Mouse (Mus musculus) stomach, postnatal 0 days (tissue): ENCODE results near the gene Calca. TPM values are rescaled to one million over a fixed set of nuclear protein-coding genes. Genes with fewer than 3 reads are reported as not detected.

ENCODE experiments used
- ATAC-seq: fragments of 200-750 bp; cut with Nextera tagmentation; 2 replicates; pipeline ENCODE4 v1.8.0; 2017; ENCODE audit not compliant: low FRiP score, low TSS enrichment
- DNase-seq: peaks from one replicate; pipeline ENCODE4 v3.0.0-alpha.2; 2016; ENCODE audit warnings: low spot score
- H3K27ac ChIP-seq: fragments of 300-500 bp; sonication (generic); replicated peaks from 2 replicates; pipeline ENCODE4 v1.5.1; 2014; ENCODE audit warnings: mild to moderate bottlenecking, control low read depth
- H3K27me3 ChIP-seq: fragments of 300-500 bp; sonication (generic); 2 replicates; pipeline ENCODE4 v1.6.1; 2014; ENCODE audit warnings: low read length; ENCODE audit not compliant: control insufficient read depth, insufficient read depth
- H3K36me3 ChIP-seq: fragments of 300-500 bp; sonication (generic); 2 replicates; pipeline ENCODE4 v1.6.1; 2014; ENCODE audit warnings: low read length, mixed read lengths; ENCODE audit not compliant: control insufficient read depth, insufficient read depth
- H3K4me1 ChIP-seq: fragments of 300-500 bp; sonication (generic); replicated peaks from 2 replicates; pipeline ENCODE4 v1.6.1; 2014; ENCODE audit warnings: antibody characterized with exemption; ENCODE audit not compliant: control insufficient read depth, insufficient read depth
- H3K4me2 ChIP-seq: fragments of 300-500 bp; sonication (generic); replicated peaks from 2 replicates; pipeline ENCODE4 v1.6.1; 2014; ENCODE audit warnings: low read depth, mild to moderate bottlenecking, control low read depth, moderate library complexity
- H3K4me3 ChIP-seq: fragments of 300-500 bp; sonication (generic); 2 replicates; pipeline ENCODE4 v1.5.1; 2014; ENCODE audit warnings: low read depth, low read length, control low read depth
- H3K9ac ChIP-seq: fragments of 300-500 bp; sonication (generic); 2 replicates; pipeline ENCODE4 v1.6.1; 2014; ENCODE audit warnings: mild to moderate bottlenecking, low read length, control low read depth, mixed read lengths
- H3K9me3 ChIP-seq: fragments of 300-500 bp; sonication (generic); 2 replicates; pipeline ENCODE4 v1.6.1; 2016; ENCODE audit warnings: low read length; ENCODE audit not compliant: control insufficient read depth
- CTCF ChIP-seq: IDR thresholded peaks from 2 replicates; pipeline ENCODE4 v1.5.1; 2016; ENCODE audit warnings: antibody characterized with exemption, low read depth, mild to moderate bottlenecking, moderate library complexity
- EP300 ChIP-seq: optimal IDR thresholded peaks from 2 replicates; pipeline ENCODE3; 2016; ENCODE audit warnings: antibody characterized with exemption
- WGBS: fragments of 180-500 bp; shearing (Covaris S2); extraction: QIAGEN DNeasy Blood & Tissue Kit; methylation state at CpG from one replicate; pipeline ENCODE4 v1.1.7; 2014; 5-methylcytosine and 5-hydroxymethylcytosine counted together
- polyA plus RNA-seq: library from polyadenylated mRNA; unstranded; fragments of >200 nt; fragmentation: Nextera tagmentation; extraction: Ambion mirVana; gene quantifications from 2 replicates; pipeline ENCODE4 v1.2.1, GENCODE M21; 2015

The Calca gene
- polyA plus RNA-seq = 1.1 and 1.2 TPM in 2 replicates

DNA sequence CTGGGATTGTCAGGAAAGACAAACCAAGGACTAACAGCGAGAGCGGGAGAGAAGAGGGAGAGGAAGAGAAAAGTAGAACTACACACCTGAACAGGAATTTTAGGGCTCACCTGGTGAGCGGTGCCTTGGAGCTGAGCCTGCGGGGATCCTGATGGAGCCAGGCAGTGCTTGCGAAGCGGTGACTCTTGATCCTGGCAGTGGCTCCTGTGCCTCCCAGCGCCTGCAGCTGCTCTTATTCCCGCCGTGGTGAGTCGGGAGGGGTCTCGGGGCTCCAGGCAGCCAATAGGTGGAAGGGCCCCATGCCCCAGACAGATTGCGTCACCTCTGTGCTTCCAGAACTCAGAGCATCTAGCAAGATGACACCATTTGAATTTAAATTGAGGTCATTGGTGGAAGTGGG is at the start of gene Calca:
Gene Calca, minus strand, starts transcription at position 256 of the 400 bp plus-strand sequence.
- ATAC-seq = no peak
- H3K4me2 ChIP-seq = peak within 1 kb of the TSS; percentile 70
- no peaks in the 10 kb centered on the region for H3K9me3 ChIP-seq
- H3K36me3 ChIP-seq = no peaks in the 10 kb centered on the region
- H3K27me3 ChIP-seq = no peaks in the 10 kb centered on the region
- under 1% methylated on average over 12 of the region's 12 CpGs for WGBS
- DNase-seq = no peak
- TF ChIP-seq CTCF = no peak
- TF ChIP-seq EP300 = no peak
- H3K4me1 ChIP-seq = no peaks in the 10 kb centered on the region
- peak within 1 kb of the TSS; percentile 39 for H3K4me3 ChIP-seq
- H3K27ac ChIP-seq = no peak within 1 kb of the TSS
- H3K9ac ChIP-seq = peak within 1 kb of the TSS; percentile 1; the same call in 1 of the 2 replicates

DNA sequence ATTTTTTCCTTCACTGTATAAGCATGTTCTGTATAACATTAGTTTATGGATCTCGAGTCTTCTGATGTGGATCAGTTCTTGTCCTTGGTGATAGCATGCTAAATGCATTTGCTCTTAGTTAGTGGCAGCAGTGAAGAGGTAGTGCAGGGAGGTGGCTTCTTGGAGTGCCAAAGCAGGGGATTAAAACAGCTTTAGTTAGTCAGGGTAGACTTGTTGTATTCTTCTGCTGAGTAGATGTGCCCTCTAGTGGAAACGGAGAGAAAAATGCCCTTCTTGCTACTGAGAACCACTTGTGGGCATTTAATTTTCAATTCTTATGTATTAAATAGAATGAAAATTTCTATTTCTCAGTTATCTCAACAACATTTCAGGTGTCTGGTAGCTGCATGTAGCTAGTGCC is 36.5 kb upstream of the Calca start:
- ATAC-seq (no peak), DNase-seq (no peak)
- Histone ChIP-seq H3K9me3 (no peaks in the 10 kb centered on the region), H3K4me2 (no peak overlapping the region), H3K4me1 (no peaks in the 10 kb centered on the region), H3K27me3 (no peaks in the 10 kb centered on the region), H3K4me3 (no peak overlapping the region), H3K27ac (no peak overlapping the region), H3K36me3 (no peaks in the 10 kb centered on the region), H3K9ac (no peak overlapping the region)
- no peak for TF ChIP-seq EP300
- TF ChIP-seq CTCF = peak; percentile 70
- 23% methylated on average over 2 of the region's 2 CpGs for WGBS

DNA sequence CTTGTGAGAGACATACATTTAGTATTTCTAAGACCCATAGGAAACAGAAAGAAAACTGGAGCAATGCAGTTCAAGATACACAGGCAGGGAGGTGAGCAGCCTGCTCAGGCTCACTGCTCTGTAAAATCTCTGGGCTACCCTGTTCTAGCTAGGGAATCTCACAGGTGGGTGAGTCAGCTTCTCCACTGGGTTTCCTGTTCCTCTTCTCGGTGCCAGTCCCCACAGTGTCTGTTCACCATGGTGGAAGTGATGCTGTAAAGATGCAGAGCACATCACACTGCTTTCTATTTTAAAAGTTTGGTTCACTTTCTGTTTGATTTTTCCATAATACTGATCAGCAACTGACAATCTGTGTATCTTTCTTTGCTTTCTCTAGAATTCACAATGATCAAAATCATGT is 35.2 kb upstream of the Calca start:
- TF ChIP-seq CTCF (no peak), EP300 (no peak)
- WGBS = 55% methylated on average over 1 of the region's 1 CpGs
- Histone ChIP-seq H3K9me3 (no peaks in the 10 kb centered on the region), H3K9ac (no peak overlapping the region), H3K27ac (no peak overlapping the region), H3K4me3 (no peak overlapping the region), H3K27me3 (no peaks in the 10 kb centered on the region), H3K4me1 (no peaks in the 10 kb centered on the region), H3K4me2 (no peak overlapping the region), H3K36me3 (no peaks in the 10 kb centered on the region)
- no peak for DNase-seq
- ATAC-seq = no peak

DNA sequence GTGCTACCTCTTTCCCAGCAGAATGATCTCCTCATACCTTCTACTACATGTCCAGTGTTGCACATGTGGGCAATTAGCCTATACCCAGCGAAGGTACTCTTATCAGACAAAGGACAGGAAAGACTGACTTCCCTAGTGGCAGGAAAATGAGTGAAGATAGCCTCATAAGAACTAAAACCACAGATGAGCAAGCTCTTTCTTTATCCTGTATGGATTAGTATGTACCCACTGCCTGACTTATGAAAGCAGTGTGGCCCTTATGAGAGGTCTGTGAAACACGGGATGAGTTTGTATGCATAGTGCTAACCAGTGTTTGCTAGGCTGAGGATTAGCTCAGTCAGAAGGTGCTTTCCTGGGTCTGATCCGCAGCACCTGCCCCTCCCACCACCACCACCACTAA is 13.6 kb upstream of the Calca start:
- WGBS = 52% methylated on average over 3 of the region's 3 CpGs
- TF ChIP-seq CTCF = no peak
- no peak for TF ChIP-seq EP300
- Histone ChIP-seq H3K36me3 (no peaks in the 10 kb centered on the region), H3K27me3 (no peaks in the 10 kb centered on the region), H3K4me1 (no peaks in the 10 kb centered on the region), H3K4me2 (no peak overlapping the region), H3K27ac (no peak overlapping the region), H3K4me3 (no peak overlapping the region), H3K9ac (no peak overlapping the region), H3K9me3 (no peaks in the 10 kb centered on the region)
- no peak for DNase-seq
- ATAC-seq = no peak

DNA sequence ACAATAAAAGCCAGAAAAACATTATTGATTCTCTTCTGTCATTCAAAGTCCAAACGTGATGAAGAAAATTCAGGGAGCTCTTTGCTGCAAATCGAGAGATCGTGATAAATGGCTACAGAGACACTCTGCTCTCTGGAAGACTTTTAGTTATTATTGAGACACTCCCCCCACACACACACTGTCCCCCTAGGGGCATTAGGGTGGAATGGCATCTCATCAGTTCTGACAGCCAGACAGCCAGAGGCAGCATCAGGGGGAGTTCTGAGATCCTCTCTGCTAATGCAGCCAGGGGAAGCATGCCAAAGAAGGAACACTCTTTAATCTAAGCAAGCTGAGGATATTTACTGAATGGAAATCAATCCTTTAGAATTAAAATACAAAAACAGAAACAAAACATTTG is 12.6 kb upstream of the Calca start:
- no peak for TF ChIP-seq EP300
- TF ChIP-seq CTCF = peak; percentile 44
- H3K9ac ChIP-seq = no peak overlapping the region
- ATAC-seq = no peak
- no peaks in the 10 kb centered on the region for H3K9me3 ChIP-seq
- no peak overlapping the region for H3K4me3 ChIP-seq
- no peak overlapping the region for H3K4me2 ChIP-seq
- DNase-seq = no peak
- no peak overlapping the region for H3K27ac ChIP-seq
- WGBS = 50% methylated on average over 3 of the region's 3 CpGs
- H3K36me3 ChIP-seq = no peaks in the 10 kb centered on the region
- H3K27me3 ChIP-seq = no peaks in the 10 kb centered on the region
- H3K4me1 ChIP-seq = no peaks in the 10 kb centered on the region

DNA sequence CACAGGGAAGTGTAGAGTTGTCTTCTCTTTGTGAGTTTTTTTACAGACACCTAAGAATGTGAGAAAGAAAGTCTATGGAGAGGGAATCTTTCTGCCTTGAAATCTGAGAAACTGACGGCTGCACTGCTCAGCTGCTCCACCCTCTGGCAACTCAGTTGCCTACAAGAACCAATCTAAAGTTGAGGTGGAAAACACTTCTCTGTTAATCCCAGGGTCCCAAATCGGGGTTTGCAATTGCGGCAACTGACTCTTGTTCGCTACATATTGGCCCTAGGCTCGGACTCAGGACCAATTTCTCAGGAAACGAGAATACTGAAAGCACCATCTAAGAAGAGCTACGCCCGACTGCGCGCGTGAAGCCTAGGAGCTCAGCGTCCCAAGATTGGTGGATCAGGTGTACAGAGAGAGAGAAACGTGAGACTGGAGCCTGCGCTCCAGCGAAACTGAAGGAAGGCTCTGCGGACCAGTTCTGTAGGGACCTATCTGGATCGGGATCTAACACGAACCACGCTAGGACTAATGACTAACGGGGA is 522 bp downstream of the Calca start:
- H3K9ac ChIP-seq = peak overlapping the region; percentile 1; the same call in 1 of the 2 replicates
- no peaks in the 10 kb centered on the region for H3K36me3 ChIP-seq
- H3K4me2 ChIP-seq = peak overlapping the region; percentile 70
- no peaks in the 10 kb centered on the region for H3K27me3 ChIP-seq
- H3K9me3 ChIP-seq = no peaks in the 10 kb centered on the region
- DNase-seq (peak; percentile 38), ATAC-seq (no peak)
- no peak overlapping the region for H3K27ac ChIP-seq
- H3K4me1 ChIP-seq = no peaks in the 10 kb centered on the region
- under 1% methylated on average over 20 of the region's 20 CpGs for WGBS
- H3K4me3 ChIP-seq = peak overlapping the region; percentile 39
- TF ChIP-seq CTCF = peak; percentile 78
- no peak for TF ChIP-seq EP300
